Mouse (Mus musculus): Measurements from ENCODE around the gene Antxr2.

DNA sequence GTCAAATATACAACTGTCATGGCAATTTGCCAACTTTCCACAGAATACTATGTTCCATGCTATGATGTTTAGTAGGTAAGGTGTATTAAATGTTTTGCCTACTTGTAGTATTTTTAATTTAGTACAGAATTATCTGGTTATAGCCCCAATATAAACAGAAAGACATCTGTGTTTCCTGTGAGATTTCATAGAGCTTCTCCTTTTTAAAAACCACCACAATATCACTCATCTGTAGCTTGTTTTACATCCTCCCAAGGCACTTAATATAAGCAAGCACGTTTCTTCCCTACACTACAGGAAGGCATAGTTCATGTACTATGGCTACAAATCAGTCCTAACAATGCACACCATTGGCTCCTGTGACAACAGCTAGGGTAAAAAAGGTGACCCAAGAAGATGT lies 188.8 kb downstream of the Antxr2 start:
- TF ChIP-seq POLR2A (IDR thresholded peaks at IDR 0.05; ENCODE audit: low read depth, low read length) (no peak), CTCF (conservative IDR thresholded peaks at IDR 0.05; ENCODE audit: insufficient read depth, insufficient read length, low read depth, low read length) (no peak)

Data from kidney, adult 2 months (tissue).